Mouse (Mus musculus): Measurements from ENCODE around the gene Nacc1. TPM values are rescaled to one million over a fixed set of nuclear protein-coding genes. Genes with fewer than 3 reads are reported as not detected.
"Not testable (repeated sequence)": the region's sequence is repeated elsewhere in the genome, so short reads cannot be mapped to it uniquely, and the experiment has no call there.

Nacc1 gene
- polyA plus RNA-seq, 1 experiment from 2014 or later, result 12.3 TPM

GRCm38 (mm10) chr8:84634849-84635304 is 52.8 kb downstream of the Nacc1 start:
- Histone ChIP-seq H3K27ac (replicated peaks) (peak overlapping the region; percentile 72), H3K4me1 (peaks cover 32% of the 10 kb centered on the region), H3K27me3 (replicated peaks) (no peaks in the 10 kb centered on the region), H3K9me3 (replicated peaks) (no peaks in the 10 kb centered on the region), H3K36me3 (peaks cover 26% of the 10 kb centered on the region), H3K9ac (replicated peaks) (no peak overlapping the region), H3K4me2 (no peak overlapping the region), H3K4me3 (replicated peaks) (no peak overlapping the region)
- WGBS, result 36% methylated on average over 9 of the region's 9 CpGs
- ATAC-seq (ENCODE audit: low FRiP score), result no peak

DNA sequence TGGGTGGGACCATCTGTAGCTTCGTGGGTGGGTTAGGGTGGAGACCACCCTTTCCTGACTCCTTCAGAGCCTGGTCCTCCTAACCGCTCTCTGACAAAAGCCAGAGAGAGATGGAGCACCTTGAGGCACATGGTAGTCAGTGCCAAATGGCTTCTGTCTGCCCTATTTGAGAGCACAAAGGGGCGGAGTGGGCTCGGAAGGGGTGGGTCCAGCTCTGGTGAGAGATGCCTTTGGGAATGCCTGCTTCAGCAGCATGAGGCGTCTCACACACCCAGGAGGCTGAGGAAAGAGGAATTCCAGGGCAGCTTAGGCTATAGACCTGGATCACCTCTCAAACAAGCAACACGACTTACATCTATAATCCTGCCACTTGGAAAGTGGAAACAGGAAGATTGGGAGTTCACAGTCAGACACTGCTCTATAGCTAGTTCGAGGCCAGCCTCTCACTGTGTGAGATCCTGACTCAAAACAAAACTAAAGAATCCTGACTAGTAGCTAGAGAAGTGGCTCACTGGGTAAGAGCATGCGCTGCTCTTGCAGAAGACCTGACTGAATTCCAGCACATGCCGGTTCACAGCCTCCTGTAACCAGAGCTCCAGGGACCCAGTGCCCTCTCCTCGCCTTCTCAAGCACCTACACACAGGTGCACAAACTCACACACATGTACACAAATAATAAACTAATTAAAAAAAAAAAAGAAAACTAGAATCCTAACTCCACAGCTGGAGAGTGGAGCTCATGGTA is 53.6 kb downstream of the Nacc1 start:
- no peak overlapping the region for H3K9ac ChIP-seq (replicated peaks)
- H3K27me3 ChIP-seq (replicated peaks), result no peaks in the 10 kb centered on the region
- peaks cover 32% of the 10 kb centered on the region for H3K4me1 ChIP-seq
- no peaks in the 10 kb centered on the region for H3K9me3 ChIP-seq (replicated peaks)
- no peak for ATAC-seq (ENCODE audit: low FRiP score)
- 53% methylated on average over 10 of the region's 10 CpGs for WGBS
- peaks cover 35% of the 10 kb centered on the region for H3K36me3 ChIP-seq
- peak overlapping the region; percentile 72 for H3K27ac ChIP-seq (replicated peaks)
- H3K4me3 ChIP-seq (replicated peaks), result no peak overlapping the region
- H3K4me2 ChIP-seq, result no peak overlapping the region

GRCm38 (mm10) chr8:84631813-84632212 is 55.8 kb downstream of the Nacc1 start:
- no peak for ATAC-seq (ENCODE audit: low FRiP score)
- no peaks in the 10 kb centered on the region for H3K9me3 ChIP-seq (replicated peaks)
- H3K36me3 ChIP-seq, result peaks cover 36% of the 10 kb centered on the region

DNA sequence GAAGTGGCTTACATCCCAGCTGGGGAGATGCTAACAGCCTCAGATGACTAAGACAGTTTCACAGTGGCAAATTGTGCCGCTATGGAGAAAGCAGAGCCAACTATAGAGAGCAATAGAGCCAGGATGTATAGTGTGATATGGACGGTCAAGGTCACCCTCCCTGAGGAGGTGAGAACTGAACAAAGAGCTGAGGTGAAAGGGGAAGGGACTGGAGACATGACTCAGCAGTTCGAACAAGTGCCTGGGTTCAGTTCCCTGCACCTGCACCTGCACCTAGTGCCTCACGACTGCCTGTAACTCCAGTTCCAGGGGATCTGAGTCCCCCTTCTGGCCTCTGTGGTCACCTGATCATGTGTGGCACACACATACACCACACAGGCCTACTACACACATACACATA is 57.5 kb downstream of the Nacc1 start:
- Histone ChIP-seq H3K4me2 (no peak overlapping the region), H3K9me3 (replicated peaks) (no peaks in the 10 kb centered on the region), H3K36me3 (peaks cover 39% of the 10 kb centered on the region), H3K4me1 (peaks cover 13% of the 10 kb centered on the region), H3K4me3 (replicated peaks) (no peak overlapping the region), H3K27me3 (replicated peaks) (no peaks in the 10 kb centered on the region), H3K9ac (replicated peaks) (no peak overlapping the region), H3K27ac (replicated peaks) (no peak overlapping the region)
- WGBS, result 85% methylated on average over 4 of the region's 4 CpGs
- no peak for ATAC-seq (ENCODE audit: low FRiP score)

More at GRCm38 (mm10) chr8:84631813-84632212, 55.8 kb downstream of the Nacc1 start:
- Histone ChIP-seq H3K4me3 (replicated peaks) (no peak overlapping the region), H3K27me3 (replicated peaks) (no peaks in the 10 kb centered on the region), H3K4me1 (peaks cover 25% of the 10 kb centered on the region), H3K27ac (replicated peaks) (no peak overlapping the region), H3K9ac (replicated peaks) (no peak overlapping the region), H3K4me2 (no peak overlapping the region)
- 94% methylated on average over 4 of the region's 4 CpGs for WGBS

DNA sequence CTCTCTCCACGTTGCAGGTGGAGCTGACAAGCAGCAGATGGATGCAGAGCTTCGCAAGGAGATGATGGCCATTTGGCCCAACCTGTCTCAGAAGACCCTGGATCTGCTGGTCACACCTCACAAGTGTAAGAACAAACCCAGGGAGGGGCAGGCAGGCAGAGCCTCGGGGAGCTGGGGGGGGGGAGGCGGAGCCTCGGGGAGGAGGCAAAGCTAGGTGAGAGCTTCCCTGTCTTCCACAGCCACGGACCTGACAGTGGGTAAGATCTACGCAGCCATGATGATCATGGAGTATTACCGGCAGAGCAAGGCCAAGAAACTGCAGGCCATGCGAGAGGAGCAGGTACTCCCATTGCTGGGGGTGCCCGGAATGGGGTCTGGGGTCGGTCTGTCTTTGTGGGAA is 58.1 kb downstream of the Nacc1 start:
- Histone ChIP-seq H3K9ac (replicated peaks) (no peak overlapping the region), H3K36me3 (peaks cover 39% of the 10 kb centered on the region), H3K4me2 (no peak overlapping the region), H3K4me3 (replicated peaks) (no peak overlapping the region), H3K27ac (replicated peaks) (no peak overlapping the region), H3K4me1 (peaks cover 8% of the 10 kb centered on the region), H3K27me3 (replicated peaks) (no peaks in the 10 kb centered on the region), H3K9me3 (replicated peaks) (no peaks in the 10 kb centered on the region)
- 81% methylated on average over 11 of the region's 11 CpGs for WGBS
- ATAC-seq (ENCODE audit: low FRiP score), result no peak

DNA sequence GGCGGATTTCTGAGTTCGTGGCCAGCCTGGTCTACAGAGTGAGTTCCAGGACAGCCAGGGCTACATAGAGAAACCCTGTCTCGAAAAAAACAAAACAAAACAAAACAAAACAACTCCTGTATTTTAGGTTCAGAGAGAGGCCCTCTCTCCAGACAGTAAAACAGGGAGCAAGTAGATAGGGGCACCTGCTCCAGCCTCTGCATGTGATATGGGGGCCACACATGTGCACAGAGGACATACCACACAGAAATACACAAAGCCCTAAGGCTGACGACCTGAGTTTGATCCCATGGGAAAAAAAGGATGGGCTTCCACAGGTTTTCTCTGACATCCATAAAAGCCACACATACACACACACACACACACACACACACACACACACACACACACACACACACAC is 64.2 kb downstream of the Nacc1 start:
- peaks cover 18% of the 10 kb centered on the region for H3K36me3 ChIP-seq
- H3K4me2 ChIP-seq; H3K27me3 ChIP-seq (replicated peaks); ATAC-seq (ENCODE audit: low FRiP score); H3K9me3 ChIP-seq (replicated peaks); H3K4me1 ChIP-seq; H3K4me3 ChIP-seq (replicated peaks); H3K27ac ChIP-seq (replicated peaks); H3K9ac ChIP-seq (replicated peaks): not testable (repeated sequence)
- WGBS, result 81% methylated on average over 4 of the region's 4 CpGs

DNA sequence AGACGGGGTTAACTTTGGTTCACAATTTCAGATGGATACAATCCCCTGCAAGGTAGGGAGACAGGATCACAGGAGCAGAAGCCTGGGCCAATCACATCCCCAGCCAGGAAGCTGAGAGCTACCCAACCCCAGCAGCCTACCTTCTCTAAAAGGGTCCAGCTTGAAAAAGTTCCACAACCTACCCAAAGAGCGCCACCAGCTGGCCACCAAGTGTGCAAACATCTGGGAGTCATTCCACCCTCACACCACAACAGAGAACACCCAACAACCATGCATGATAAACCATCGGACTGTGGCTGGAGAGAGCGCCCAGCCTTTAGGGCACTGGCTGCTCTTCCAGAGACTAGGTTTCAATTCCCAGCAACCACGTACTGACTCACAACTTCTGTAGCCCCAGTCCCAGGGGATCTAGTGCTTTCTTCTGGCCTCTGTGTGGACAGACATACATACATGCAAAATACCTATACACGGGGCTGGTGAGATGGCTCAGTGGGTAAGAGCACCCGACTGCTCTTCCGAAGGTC is 66.5 kb downstream of the Nacc1 start:
- H3K4me2 ChIP-seq, result no peak overlapping the region
- no peaks in the 10 kb centered on the region for H3K27me3 ChIP-seq (replicated peaks)
- WGBS, result 81% methylated on average over 8 of the region's 8 CpGs
- H3K27ac ChIP-seq (replicated peaks), result no peak overlapping the region
- no peak for ATAC-seq (ENCODE audit: low FRiP score)
- peaks cover 12% of the 10 kb centered on the region for H3K36me3 ChIP-seq
- H3K9ac ChIP-seq (replicated peaks), result no peak overlapping the region
- H3K4me3 ChIP-seq (replicated peaks), result no peak overlapping the region
- no peaks in the 10 kb centered on the region for H3K9me3 ChIP-seq (replicated peaks)
- peaks cover 7% of the 10 kb centered on the region; the same call in 1 of the 2 replicates for H3K4me1 ChIP-seq

Other genes starting within 250 kb of the Nacc1 start
- gene Ier2, start 25.0 kb downstream of the Nacc1 start, polyA plus RNA-seq (2015; fragmentation: Nextera tagmentation; extraction: Ambion mirVana), result 20.3 and 33.1 TPM in 2 replicates
- 66.7 and 75.1 TPM in 2 replicates for gene Trmt1, start 1.6 kb downstream of the Nacc1 start, polyA plus RNA-seq (2015; fragmentation: Nextera tagmentation; extraction: Ambion mirVana)
- 3.1 and 6.1 TPM in 2 replicates for gene Lyl1, start 13.6 kb upstream of the Nacc1 start, polyA plus RNA-seq (2015; fragmentation: Nextera tagmentation; extraction: Ambion mirVana)
- 1.4 and 1.8 TPM in 2 replicates for gene G430095P16Rik, start 35.1 kb upstream of the Nacc1 start, polyA plus RNA-seq (2015; fragmentation: Nextera tagmentation; extraction: Ambion mirVana)
- gene Nfix, start 112.5 kb upstream of the Nacc1 start, polyA plus RNA-seq (2015; fragmentation: Nextera tagmentation; extraction: Ambion mirVana), result 60.3 and 70.5 TPM in 2 replicates
- 15.7 and 17.2 TPM in 2 replicates for gene Dand5, start 135.0 kb upstream of the Nacc1 start, polyA plus RNA-seq (2015; fragmentation: Nextera tagmentation; extraction: Ambion mirVana)
- gene Gadd45gip1, start 143.7 kb upstream of the Nacc1 start, polyA plus RNA-seq (2015; fragmentation: Nextera tagmentation; extraction: Ambion mirVana), result 44.3 and 45.1 TPM in 2 replicates
- gene Rad23a, start 152.8 kb upstream of the Nacc1 start, polyA plus RNA-seq (2015; fragmentation: Nextera tagmentation; extraction: Ambion mirVana), result 71.3 and 98.0 TPM in 2 replicates
- gene Calr, start 159.1 kb upstream of the Nacc1 start, polyA plus RNA-seq (2015; fragmentation: Nextera tagmentation; extraction: Ambion mirVana), result 730 and 802 TPM in 2 replicates
- 105 and 108 TPM in 2 replicates for gene Farsa, start 169.1 kb upstream of the Nacc1 start, polyA plus RNA-seq (2015; fragmentation: Nextera tagmentation; extraction: Ambion mirVana)
- 26.4 and 49.7 TPM in 2 replicates for gene Syce2, start 184.2 kb upstream of the Nacc1 start, polyA plus RNA-seq (2015; fragmentation: Nextera tagmentation; extraction: Ambion mirVana)
- gene Gcdh, start 206.1 kb upstream of the Nacc1 start, polyA plus RNA-seq (2015; fragmentation: Nextera tagmentation; extraction: Ambion mirVana), result 39.8 and 41.3 TPM in 2 replicates
- gene Klf1, start 214.1 kb upstream of the Nacc1 start, polyA plus RNA-seq (2015; fragmentation: Nextera tagmentation; extraction: Ambion mirVana), result 0.49 and 1.1 TPM in 2 replicates
- gene Dnase2a, start 220.7 kb upstream of the Nacc1 start, polyA plus RNA-seq (2015; fragmentation: Nextera tagmentation; extraction: Ambion mirVana), result 5.2 and 7.3 TPM in 2 replicates
- gene Mast1, start 249.5 kb upstream of the Nacc1 start, polyA plus RNA-seq (2015; fragmentation: Nextera tagmentation; extraction: Ambion mirVana), result 60.7 and 74.7 TPM in 2 replicates

All from neural tube, embryonic 15.5 days (tissue).